Mouse (Mus musculus) brain, adult 2 months (tissue): ENCODE data around the gene Zfand3.

Experiments used
- DNase-seq: peaks from one replicate; pipeline ENCODE4 v3.0.0; 2011; ENCODE audit warnings: low read depth, low spot score

Gene Zfand3

GRCm38 (mm10) chr17:29997726-29998125, 6.8 kb upstream of the Zfand3 start:
- DNase-seq: peak; percentile 64

GRCm38 (mm10) chr17:29998566-29999295, 5.8 kb upstream of the Zfand3 start:
- DNase-seq: no peak

GRCm38 (mm10) chr17:30005103-30005443, 540 bp downstream of the Zfand3 start:
- no peak for DNase-seq

GRCm38 (mm10) chr17:30005451-30005941, 963 bp downstream of the Zfand3 start:
- no peak for DNase-seq

- no peak for DNase-seq
These were observed 2.3 kb downstream of the Zfand3 start for GRCm38 (mm10) chr17:30006877-30007276.

GRCm38 (mm10) chr17:30007883-30008282, 3.4 kb downstream of the Zfand3 start:
- no peak for DNase-seq

GRCm38 (mm10) chr17:30008392-30008791, 3.9 kb downstream of the Zfand3 start:
- DNase-seq: peak; percentile 49

GRCm38 (mm10) chr17:30014660-30015059, 10.1 kb downstream of the Zfand3 start:
- DNase-seq: no peak

GRCm38 (mm10) chr17:30018927-30019610, 14.5 kb downstream of the Zfand3 start:
- no peak for DNase-seq

- no peak for DNase-seq
These were observed 15.4 kb downstream of the Zfand3 start for GRCm38 (mm10) chr17:30019942-30020341.

- peak; percentile 85 for DNase-seq
These were observed 20.1 kb downstream of the Zfand3 start for GRCm38 (mm10) chr17:30024651-30025050.

GRCm38 (mm10) chr17:30026617-30027016, 22.1 kb downstream of the Zfand3 start:
- peak; percentile 78 for DNase-seq

- peak; percentile 44 for DNase-seq
These were observed 23.0 kb downstream of the Zfand3 start for GRCm38 (mm10) chr17:30027343-30028029.

- no peak for DNase-seq
These were observed 25.2 kb downstream of the Zfand3 start for GRCm38 (mm10) chr17:30029633-30030226.

GRCm38 (mm10) chr17:30032796-30033195, 28.3 kb downstream of the Zfand3 start:
- DNase-seq: peak; percentile 45

GRCm38 (mm10) chr17:30033991-30034390, 29.5 kb downstream of the Zfand3 start:
- no peak for DNase-seq

- DNase-seq: no peak
These were observed 30.9 kb downstream of the Zfand3 start for GRCm38 (mm10) chr17:30035216-30036005.

- no peak for DNase-seq
These were observed 38.8 kb downstream of the Zfand3 start for GRCm38 (mm10) chr17:30043163-30043822.

GRCm38 (mm10) chr17:30045181-30045580, 40.6 kb downstream of the Zfand3 start:
- DNase-seq: no peak

GRCm38 (mm10) chr17:30046654-30047053, 42.1 kb downstream of the Zfand3 start:
- no peak for DNase-seq
